Mouse (Mus musculus): Measurements from ENCODE around the gene Tbx15.

DNA sequence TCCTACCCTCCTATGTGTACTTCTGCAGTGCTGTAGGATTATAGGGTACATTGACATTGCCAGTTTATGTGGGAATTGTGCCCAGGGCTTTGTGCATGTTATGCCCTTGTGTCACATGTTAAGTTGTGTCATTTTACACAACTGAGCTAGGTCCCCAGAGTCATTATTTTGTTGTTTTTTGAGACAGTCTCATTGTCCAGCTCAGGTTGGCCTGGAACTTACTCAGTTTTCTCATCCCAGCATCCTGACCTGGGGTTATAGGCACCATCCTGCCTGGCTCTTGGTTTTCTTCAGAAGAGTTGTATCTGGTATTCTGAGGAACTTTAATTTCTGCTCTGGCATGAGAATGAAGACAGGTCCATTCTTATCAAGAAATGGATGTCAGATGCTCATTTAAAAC, 51.2 kb downstream of the Tbx15 start:
- TF ChIP-seq GATA1 (IDR thresholded peaks at IDR 0.05; ENCODE audit: borderline replicate concordance, low read length) (no peak), FLI1 (IDR thresholded peaks at IDR 0.05; ENCODE audit: low read length) (no peak)

Measured in megakaryocyte, embryonic 14.5 days (primary cell).